Mouse (Mus musculus): Measurements from ENCODE around the gene Psma4. TPM values are rescaled to one million over a fixed set of nuclear protein-coding genes. Genes with fewer than 3 reads are reported as not detected.

The Psma4 gene
- 6.4 and 13.1 TPM in 2 replicates for polyA plus RNA-seq (2012)

DNA sequence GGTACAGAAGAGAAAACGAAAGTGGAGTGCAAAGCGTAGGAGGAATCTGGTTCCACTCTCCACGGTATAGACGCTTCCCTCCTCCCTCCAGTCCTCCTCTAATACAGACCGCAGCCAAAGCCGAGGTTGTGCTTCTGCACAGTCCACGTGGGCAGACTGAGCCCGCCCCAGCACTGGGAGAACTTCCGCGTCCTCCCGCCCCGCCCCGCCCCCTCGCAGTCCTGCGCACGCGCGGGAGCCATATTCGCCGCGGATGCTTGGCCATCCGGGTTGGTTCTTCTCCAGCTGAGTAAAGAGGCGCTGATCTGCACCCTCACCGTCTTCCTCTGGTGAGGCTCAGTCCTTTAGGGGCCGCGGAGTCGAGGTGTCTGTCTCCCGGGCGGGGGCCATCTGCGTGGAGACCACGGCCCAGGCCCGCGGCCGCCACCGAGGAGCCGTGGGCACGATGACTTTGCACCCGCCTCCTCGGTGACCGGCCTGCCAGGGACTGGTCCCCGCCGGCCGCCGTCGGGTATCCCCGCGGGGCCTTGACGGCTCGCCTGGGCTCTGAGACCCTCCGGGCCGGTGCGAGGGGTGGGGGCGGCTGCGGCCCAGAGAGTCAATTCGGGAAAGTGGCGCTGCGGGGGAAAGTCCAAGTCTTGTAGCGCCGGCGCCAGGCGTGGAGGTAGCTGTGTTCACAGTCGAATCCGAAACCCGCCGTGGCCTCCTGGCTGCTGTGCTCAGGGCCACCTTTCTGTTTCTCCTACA is at the start of gene Psma4, which contains the start of gene AY074887:
Psma4 (plus strand) TSS at position 216 of the 747 bp plus-strand sequence.
AY074887 (minus strand) TSS at position 424 of the 747 bp plus-strand sequence.
- TF ChIP-seq GATA1 (IDR thresholded peaks at IDR 0.05; ENCODE audit: low read length) = no peak

GRCm38 (mm10) chr9:54909446-54909845 is 41.1 kb upstream of the Psma4 start:
- no peak for TF ChIP-seq GATA1 (IDR thresholded peaks at IDR 0.05; ENCODE audit: low read length)

GRCm38 (mm10) chr9:54915576-54915975 is 35.0 kb upstream of the Psma4 start:
- TF ChIP-seq GATA1 (IDR thresholded peaks at IDR 0.05; ENCODE audit: low read length) = no peak

GRCm38 (mm10) chr9:54916401-54916800 is 34.2 kb upstream of the Psma4 start:
- no peak for TF ChIP-seq GATA1 (IDR thresholded peaks at IDR 0.05; ENCODE audit: low read length)

DNA sequence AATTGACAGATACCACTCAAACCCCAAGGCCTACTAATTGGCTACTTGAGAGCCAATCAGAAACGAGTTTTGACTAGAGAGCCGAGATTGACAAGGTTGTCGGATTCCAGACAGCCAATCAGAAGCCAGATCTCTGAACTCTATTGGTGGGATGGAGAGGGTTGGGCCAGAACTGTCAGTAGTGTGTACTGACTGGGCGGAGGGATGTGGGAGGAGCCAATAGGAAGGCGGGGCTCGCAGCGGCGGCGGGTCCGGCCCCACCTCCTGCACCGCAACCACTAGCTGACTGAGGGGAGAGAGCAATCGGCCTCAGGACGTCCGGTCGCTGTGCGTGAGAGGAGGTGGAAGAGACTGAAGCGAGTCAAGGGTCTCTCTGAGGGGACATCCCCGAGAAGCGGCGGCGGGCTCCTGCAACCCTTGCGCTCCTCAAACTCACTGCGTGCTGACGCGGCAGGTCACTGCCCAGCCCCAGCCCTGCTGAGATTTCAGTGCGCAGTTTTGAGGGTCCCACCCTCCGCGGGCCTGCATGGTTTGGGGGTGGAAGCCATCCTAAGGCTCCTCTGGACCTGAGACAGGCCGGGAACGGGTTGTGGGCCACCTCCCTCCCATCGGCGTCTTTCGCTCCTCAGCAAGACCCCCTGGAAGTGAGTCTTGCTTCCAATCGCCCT is 33.4 kb upstream of the Psma4 start, which contains the start of gene Hykk:
Hykk (plus strand) TSS at position 274 of the 668 bp plus-strand sequence.
- no peak for TF ChIP-seq GATA1 (IDR thresholded peaks at IDR 0.05; ENCODE audit: low read length)

- no peak for TF ChIP-seq GATA1 (IDR thresholded peaks at IDR 0.05; ENCODE audit: low read length)
Measured at GRCm38 (mm10) chr9:54918191-54918590, 32.4 kb upstream of the Psma4 start.

GRCm38 (mm10) chr9:54918781-54919180 is 31.8 kb upstream of the Psma4 start:
- no peak for TF ChIP-seq GATA1 (IDR thresholded peaks at IDR 0.05; ENCODE audit: low read length)

- no peak for TF ChIP-seq GATA1 (IDR thresholded peaks at IDR 0.05; ENCODE audit: low read length)
Measured at GRCm38 (mm10) chr9:54919946-54920345, 30.6 kb upstream of the Psma4 start.

DNA sequence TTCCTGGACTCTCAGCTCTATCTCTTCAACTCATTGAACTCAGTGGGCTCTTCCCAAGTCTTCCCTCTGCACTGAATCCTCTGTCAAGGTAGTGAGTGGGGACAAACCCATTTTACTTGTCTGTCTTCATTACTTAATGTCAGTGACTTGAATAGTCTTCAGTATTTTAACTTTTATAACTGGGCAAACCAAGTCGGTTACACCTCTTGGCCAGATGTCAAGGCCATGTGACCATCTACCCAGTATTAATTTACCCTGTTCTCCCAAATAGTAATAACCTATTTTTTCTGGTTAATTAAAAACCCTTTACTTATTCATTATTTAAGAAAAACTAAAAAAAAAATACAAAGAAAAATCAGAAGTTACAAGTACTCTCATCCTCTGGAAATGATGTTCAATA is 19.8 kb upstream of the Psma4 start:
- TF ChIP-seq GATA1 (IDR thresholded peaks at IDR 0.05; ENCODE audit: low read length) = no peak

DNA sequence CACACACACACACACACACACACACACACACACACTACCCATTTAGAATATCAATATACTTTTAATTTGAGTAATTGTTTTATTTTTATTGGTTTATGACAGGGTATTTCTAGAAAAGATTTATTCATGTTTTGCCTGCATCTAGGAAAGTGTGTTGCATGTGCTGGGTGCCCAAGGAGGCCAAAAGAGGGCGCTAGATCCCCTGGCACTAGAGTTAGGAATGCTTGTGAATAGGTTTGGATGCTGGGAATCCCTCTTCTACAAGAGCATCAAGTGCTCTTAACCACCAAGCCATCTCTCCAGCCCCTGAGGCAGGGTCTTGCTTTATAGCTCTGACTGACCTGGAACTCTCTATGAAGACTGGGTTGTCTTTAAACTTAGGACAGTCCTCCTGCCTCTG is 18.8 kb upstream of the Psma4 start:
- no peak for TF ChIP-seq GATA1 (IDR thresholded peaks at IDR 0.05; ENCODE audit: low read length)

DNA sequence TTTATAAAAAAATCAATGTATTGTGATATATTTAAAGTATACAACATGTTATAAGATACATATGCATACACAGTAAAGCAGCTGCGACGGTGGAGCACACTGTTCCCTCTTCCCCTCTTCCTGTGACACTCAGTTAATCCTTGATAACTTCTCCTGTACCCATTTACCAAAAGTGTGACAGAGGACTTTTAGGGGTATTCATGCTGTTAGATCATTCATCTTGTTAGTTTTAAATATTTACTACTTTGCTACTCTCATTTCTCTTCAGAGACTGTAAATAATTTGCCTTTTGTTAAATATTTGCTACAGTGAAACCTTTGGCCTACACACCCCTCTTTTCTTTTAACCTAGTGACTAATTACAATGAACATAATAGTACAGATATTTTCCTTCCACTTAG is 18.2 kb upstream of the Psma4 start:
- TF ChIP-seq GATA1 (IDR thresholded peaks at IDR 0.05; ENCODE audit: low read length) = no peak

DNA sequence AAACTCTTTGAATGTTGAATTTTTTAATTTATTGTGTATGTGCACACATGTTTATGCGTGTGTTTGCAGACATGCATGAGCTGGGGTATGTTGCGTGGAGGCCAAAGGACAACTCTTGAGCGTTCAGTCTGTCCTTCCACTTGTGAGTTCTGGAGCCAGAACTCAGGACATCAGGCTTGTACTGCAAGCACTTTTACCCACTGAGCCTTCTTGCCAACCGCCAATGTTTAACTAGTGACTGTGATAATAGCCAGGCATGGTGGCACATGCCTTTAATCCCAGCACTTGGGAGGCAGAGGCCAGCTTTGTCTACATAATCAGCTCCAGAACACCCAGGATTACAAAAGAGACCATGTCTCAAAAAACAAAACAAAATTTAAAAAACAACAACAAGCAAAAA is 8.5 kb upstream of the Psma4 start:
- TF ChIP-seq GATA1 (IDR thresholded peaks at IDR 0.05; ENCODE audit: low read length) = no peak

DNA sequence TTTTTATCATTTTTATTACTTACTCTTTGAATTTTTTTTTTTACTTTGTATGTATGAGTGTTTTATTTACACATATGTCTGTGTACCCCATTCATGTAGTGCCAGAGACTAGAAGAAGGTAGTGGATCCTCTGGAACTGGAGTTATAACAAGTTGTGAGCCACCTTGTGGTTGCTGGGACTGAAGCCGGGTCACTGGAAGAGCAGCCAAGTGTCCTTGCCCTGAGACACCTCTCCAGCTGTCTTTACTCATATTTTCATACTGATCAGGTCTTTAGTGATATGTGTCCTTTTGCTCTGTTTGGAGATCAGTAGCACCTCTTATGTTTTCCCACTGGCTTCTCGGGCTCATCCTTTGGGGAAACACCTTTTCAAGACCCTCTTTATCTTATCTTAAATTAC is 6.1 kb upstream of the Psma4 start:
- no peak for TF ChIP-seq GATA1 (IDR thresholded peaks at IDR 0.05; ENCODE audit: low read length)

DNA sequence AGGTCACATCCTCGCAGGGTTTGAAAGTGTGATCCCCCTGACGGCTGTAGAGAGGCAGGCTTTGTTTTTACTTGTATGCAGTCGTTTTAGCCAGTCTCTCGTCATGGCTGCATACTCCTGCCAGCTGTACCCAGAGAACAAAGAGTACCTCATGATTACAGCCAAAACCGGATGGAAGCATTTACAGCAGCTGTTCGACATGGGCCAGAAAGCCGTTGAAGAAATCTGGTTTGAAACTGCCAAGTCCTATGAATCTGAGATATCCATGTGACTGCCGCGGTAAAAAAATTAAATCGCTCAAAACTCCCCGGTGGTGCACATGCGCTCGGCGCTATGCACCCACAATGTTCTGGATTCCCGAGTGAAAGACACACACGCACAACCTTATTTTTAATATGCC is 4.3 kb upstream of the Psma4 start:
- TF ChIP-seq GATA1 (IDR thresholded peaks at IDR 0.05; ENCODE audit: low read length) = no peak

- no peak for TF ChIP-seq GATA1 (IDR thresholded peaks at IDR 0.05; ENCODE audit: low read length)
Measured at GRCm38 (mm10) chr9:54949465-54949864, 1.1 kb upstream of the Psma4 start.

GRCm38 (mm10) chr9:54961059-54961458 is 10.5 kb downstream of the Psma4 start:
- no peak for TF ChIP-seq GATA1 (IDR thresholded peaks at IDR 0.05; ENCODE audit: low read length)

DNA sequence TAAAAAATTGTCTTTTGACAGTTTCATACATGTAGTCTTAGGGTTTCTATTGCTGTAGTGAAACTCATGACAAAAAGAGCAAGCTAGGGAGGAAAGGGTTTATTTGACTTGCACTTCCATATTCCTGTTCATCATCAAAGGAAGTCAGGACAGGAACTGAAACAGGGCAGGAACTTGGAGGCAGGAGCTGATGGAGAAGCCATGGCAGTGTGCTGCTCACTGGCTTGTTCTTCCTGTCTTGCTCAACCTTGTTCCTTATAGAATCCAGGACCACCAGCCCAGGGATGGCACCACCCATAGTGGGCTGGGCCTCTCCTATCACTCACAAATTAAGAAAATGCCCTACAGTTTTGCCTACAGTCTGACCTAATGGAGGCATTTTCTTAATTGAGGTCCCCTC is 13.1 kb downstream of the Psma4 start:
- no peak for TF ChIP-seq GATA1 (IDR thresholded peaks at IDR 0.05; ENCODE audit: low read length)

All from G1E-ER4 (cell line).